Mouse (Mus musculus) kidney, postnatal 0 days (tissue): Measurements from ENCODE around the gene Kcnab3. TPM values are rescaled to one million over a fixed set of nuclear protein-coding genes. Genes with fewer than 3 reads are reported as not detected.
A peak's percentile ranks its signal among the peaks of the same experiment; 100 is the strongest.

ENCODE experiments used
- ATAC-seq: fragments of 200-750 bp; cut with Nextera tagmentation; replicated peaks from 2 replicates; pipeline ENCODE4 v1.8.0; 2017; ENCODE audit warnings: low read depth, moderate number of reproducible peaks, moderate TSS enrichment, moderate library complexity; ENCODE audit not compliant: low FRiP score
- DNase-seq: peaks from one replicate; pipeline ENCODE4 v3.0.0-alpha.2; 2016; ENCODE audit warnings: low spot score
- H3K27ac ChIP-seq: fragments of 300-500 bp; sonication (generic); 2 replicates; pipeline ENCODE4 v1.5.1; 2014; ENCODE audit warnings: mild to moderate bottlenecking
- H3K27me3 ChIP-seq: fragments of 300-500 bp; sonication (generic); 2 replicates; pipeline ENCODE4 v1.6.1; 2014; ENCODE audit warnings: low read length, mixed read lengths; ENCODE audit not compliant: insufficient read depth
- H3K36me3 ChIP-seq: fragments of 300-500 bp; sonication (generic); 2 replicates; pipeline ENCODE4 v1.6.1; 2014; ENCODE audit warnings: low read length, mixed read lengths; ENCODE audit not compliant: insufficient read depth
- H3K4me1 ChIP-seq: fragments of 300-500 bp; sonication (generic); replicated peaks from 2 replicates; pipeline ENCODE4 v1.6.1; 2014; ENCODE audit warnings: antibody characterized with exemption, low read length, mixed read lengths; ENCODE audit not compliant: insufficient read depth
- H3K4me2 ChIP-seq: fragments of 300-500 bp; sonication (generic); 2 replicates; pipeline ENCODE4 v1.6.1; 2014; ENCODE audit warnings: mild to moderate bottlenecking, low read length, moderate library complexity, mixed read lengths
- H3K4me3 ChIP-seq: fragments of 300-500 bp; sonication (generic); replicated peaks from 2 replicates; pipeline ENCODE4 v1.5.1; 2014; ENCODE audit warnings: low read depth, low read length
- H3K9ac ChIP-seq: fragments of 300-500 bp; sonication (generic); 2 replicates; pipeline ENCODE4 v1.6.1; 2014; ENCODE audit warnings: low read depth, low read length
- H3K9me3 ChIP-seq: fragments of 300-500 bp; sonication (generic); replicated peaks from 2 replicates; pipeline ENCODE4 v1.6.1; 2016; ENCODE audit warnings: low read length, inconsistent platforms, mixed read lengths
- CTCF ChIP-seq: IDR thresholded peaks from 2 replicates; pipeline ENCODE4 v1.5.1; 2016; ENCODE audit warnings: antibody characterized with exemption, low read depth, mild to moderate bottlenecking, moderate library complexity
- WGBS: fragments of 180-500 bp; shearing (Covaris S2); extraction: QIAGEN DNeasy Blood & Tissue Kit; methylation state at CpG from one replicate; pipeline ENCODE4 v1.1.7; 2014; 5-methylcytosine and 5-hydroxymethylcytosine counted together
- polyA plus RNA-seq: library from polyadenylated mRNA; unstranded; fragments of >200 nt; fragmentation: Nextera tagmentation; extraction: Ambion mirVana; gene quantifications from 2 replicates; pipeline ENCODE4 v1.2.1, GENCODE M21; 2015

The Kcnab3 gene
- polyA plus RNA-seq, 1 experiment from 2014 or later: 2.8 TPM

GRCm38 (mm10) chr11:69334796-69335195, 8.7 kb downstream of the Kcnab3 start:
- no peak overlapping the region for H3K9ac ChIP-seq
- DNase-seq (no peak), ATAC-seq (no peak)
- no peak overlapping the region for H3K27ac ChIP-seq
- H3K27me3 ChIP-seq: no peaks in the 10 kb centered on the region
- no peak for TF ChIP-seq CTCF
- H3K4me3 ChIP-seq: no peak overlapping the region
- H3K9me3 ChIP-seq: no peaks in the 10 kb centered on the region
- H3K4me2 ChIP-seq: no peak overlapping the region
- whole genome bisulfite sequencing: 63% methylated on average over 4 of the region's 4 CpGs
- no peaks in the 10 kb centered on the region for H3K36me3 ChIP-seq
- H3K4me1 ChIP-seq: peaks cover 18% of the 10 kb centered on the region; the same call in 1 of the 2 replicates

GRCm38 (mm10) chr11:69340161-69341131, 14.4 kb downstream of the Kcnab3 start, which contains the start of gene Rnf227:
Rnf227 (plus strand) TSS chr11:69340461.
- Histone ChIP-seq H3K36me3 (peaks cover 18% of the 10 kb centered on the region), H3K4me3 (peak within 1 kb of the TSS; percentile 44), H3K9ac (peak within 1 kb of the TSS; percentile 53), H3K27me3 (no peaks in the 10 kb centered on the region), H3K4me2 (peak within 1 kb of the TSS; percentile 81), H3K27ac (peak within 1 kb of the TSS; percentile 48; the same call in 1 of the 2 replicates), H3K9me3 (no peaks in the 10 kb centered on the region), H3K4me1 (0 out of 2 replicates have a peak, but pooled peaks cover 6% of the 10 kb centered on the region)
- DNase-seq (peak; percentile 86), ATAC-seq (peak; percentile 78)
- WGBS: 2% methylated on average over 92 of the region's 99 CpGs
- TF ChIP-seq CTCF: no peak

- H3K27me3 ChIP-seq: no peaks in the 10 kb centered on the region
- WGBS: 91% methylated on average over 24 of the region's 26 CpGs
- no peak for DNase-seq
- ATAC-seq: no peak
- no peak overlapping the region for H3K27ac ChIP-seq
- no peak overlapping the region for H3K4me3 ChIP-seq
- peaks cover 74% of the 10 kb centered on the region for H3K36me3 ChIP-seq
- no peak for TF ChIP-seq CTCF
- no peak overlapping the region for H3K9ac ChIP-seq
- H3K4me2 ChIP-seq: no peak overlapping the region
- H3K9me3 ChIP-seq: no peaks in the 10 kb centered on the region
- H3K4me1 ChIP-seq: no peaks in the 10 kb centered on the region
Measured at GRCm38 (mm10) chr11:69346441-69346840, 20.4 kb downstream of the Kcnab3 start.

GRCm38 (mm10) chr11:69356544-69356943, 30.5 kb downstream of the Kcnab3 start:
- H3K27ac ChIP-seq: no peak overlapping the region
- peaks cover 92% of the 10 kb centered on the region for H3K36me3 ChIP-seq
- no peak overlapping the region for H3K4me2 ChIP-seq
- ATAC-seq: no peak
- H3K4me3 ChIP-seq: no peak overlapping the region
- no peak overlapping the region for H3K9ac ChIP-seq
- WGBS: 70% methylated on average over 5 of the region's 5 CpGs
- no peaks in the 10 kb centered on the region for H3K27me3 ChIP-seq
- no peak for TF ChIP-seq CTCF
- no peaks in the 10 kb centered on the region for H3K9me3 ChIP-seq
- DNase-seq: no peak
- no peaks in the 10 kb centered on the region for H3K4me1 ChIP-seq

GRCm38 (mm10) chr11:69357690-69358089, 31.6 kb downstream of the Kcnab3 start:
- Histone ChIP-seq H3K27me3 (no peaks in the 10 kb centered on the region), H3K4me1 (no peaks in the 10 kb centered on the region), H3K27ac (no peak overlapping the region), H3K4me2 (no peak overlapping the region), H3K9ac (no peak overlapping the region), H3K4me3 (no peak overlapping the region), H3K36me3 (peaks cover 93% of the 10 kb centered on the region), H3K9me3 (no peaks in the 10 kb centered on the region)
- DNase-seq (no peak), ATAC-seq (no peak)
- WGBS: 69% methylated on average over 12 of the region's 12 CpGs
- no peak for TF ChIP-seq CTCF

GRCm38 (mm10) chr11:69362021-69362420, 36.0 kb downstream of the Kcnab3 start:
- no peaks in the 10 kb centered on the region for H3K9me3 ChIP-seq
- no peak overlapping the region for H3K4me2 ChIP-seq
- peaks cover 26% of the 10 kb centered on the region for H3K4me1 ChIP-seq
- H3K36me3 ChIP-seq: peaks cover 55% of the 10 kb centered on the region
- no peak overlapping the region for H3K9ac ChIP-seq
- DNase-seq (no peak), ATAC-seq (no peak)
- no peaks in the 10 kb centered on the region for H3K27me3 ChIP-seq
- WGBS: 59% methylated on average over 7 of the region's 7 CpGs
- H3K27ac ChIP-seq: no peak overlapping the region
- TF ChIP-seq CTCF: no peak
- H3K4me3 ChIP-seq: no peak overlapping the region
